Mouse (Mus musculus) kidney, embryonic 15.5 days (tissue): ENCODE results near the gene Atg14. TPM values are rescaled to one million over a fixed set of nuclear protein-coding genes. Genes with fewer than 3 reads are reported as not detected.
"Not testable (repeated sequence)": the region's sequence is repeated elsewhere in the genome, so short reads cannot be mapped to it uniquely, and the experiment has no call there.

Experiments used
- ATAC-seq: fragments of 200-750 bp; cut with Nextera tagmentation; replicated peaks from 2 replicates; pipeline ENCODE4 v1.8.0; 2017; ENCODE audit warnings: moderate TSS enrichment; ENCODE audit not compliant: low FRiP score
- H3K27ac ChIP-seq: fragments of 300-500 bp; sonication (generic); 2 replicates; pipeline ENCODE4 v1.5.1; 2015; ENCODE audit warnings: mild to moderate bottlenecking, inconsistent platforms
- H3K27me3 ChIP-seq: fragments of 300-500 bp; sonication (generic); 2 replicates; pipeline ENCODE4 v1.6.1; 2015; ENCODE audit warnings: inconsistent platforms
- H3K36me3 ChIP-seq: fragments of 300-500 bp; sonication (generic); 2 replicates; pipeline ENCODE4 v1.6.1; 2015; ENCODE audit warnings: inconsistent platforms
- H3K4me1 ChIP-seq: fragments of 300-500 bp; sonication (generic); 2 replicates; pipeline ENCODE4 v1.6.1; 2015; ENCODE audit warnings: inconsistent platforms
- H3K4me2 ChIP-seq: fragments of 300-500 bp; sonication (generic); 2 replicates; pipeline ENCODE4 v1.6.1; 2015; ENCODE audit warnings: moderate library complexity, mild to moderate bottlenecking, inconsistent platforms
- H3K4me3 ChIP-seq: fragments of 300-500 bp; sonication (generic); replicated peaks from 2 replicates; pipeline ENCODE4 v1.5.1; 2015; ENCODE audit warnings: mild to moderate bottlenecking, inconsistent platforms
- H3K9ac ChIP-seq: fragments of 300-500 bp; sonication (generic); 2 replicates; pipeline ENCODE4 v1.6.1; 2015; ENCODE audit warnings: mild to moderate bottlenecking, inconsistent platforms
- H3K9me3 ChIP-seq: fragments of 300-500 bp; sonication (generic); replicated peaks from 2 replicates; pipeline ENCODE4 v1.6.1; 2016; ENCODE audit warnings: inconsistent platforms
- WGBS: fragments of 180-500 bp; shearing (Covaris S2); methylation state at CpG from one replicate; pipeline ENCODE4 v1.1.7; 2015; ENCODE audit warnings: mixed read lengths; 5-methylcytosine and 5-hydroxymethylcytosine counted together
- polyA plus RNA-seq: library from polyadenylated mRNA; unstranded; fragments of >200 nt; fragmentation: Nextera tagmentation; extraction: Ambion mirVana; gene quantifications from 2 replicates; pipeline ENCODE4 v1.2.1, GENCODE M21; 2015

Gene Atg14
- 15.9 and 17.5 TPM in 2 replicates for polyA plus RNA-seq

DNA sequence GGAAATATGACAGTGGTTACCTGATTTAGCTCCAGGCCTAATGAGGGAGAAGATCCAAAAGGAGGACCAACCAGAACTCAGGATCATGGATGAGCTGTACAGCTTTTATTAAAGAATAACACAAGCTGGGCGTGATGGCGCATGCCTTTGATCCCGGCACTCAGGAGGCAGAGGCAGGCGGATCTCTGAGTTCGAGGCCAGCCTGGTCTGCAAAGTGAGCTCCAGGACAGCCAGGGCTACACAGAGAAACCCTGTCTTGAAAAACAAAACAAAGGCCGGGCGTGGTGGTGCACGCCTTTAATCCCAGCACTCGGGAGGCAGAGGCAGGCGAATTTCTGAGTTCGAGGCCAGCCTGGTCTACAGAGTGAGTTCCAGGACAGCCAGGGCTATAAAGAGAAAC, at the start of gene Atg14:
Gene Atg14 (minus strand): TSS at position 101 of the 400 bp plus-strand sequence.
- WGBS = 94% methylated on average over 11 of the region's 11 CpGs
- not testable (repeated sequence) for H3K27ac ChIP-seq, H3K9me3 ChIP-seq, H3K4me3 ChIP-seq, H3K4me1 ChIP-seq, H3K4me2 ChIP-seq, H3K27me3 ChIP-seq, H3K9ac ChIP-seq, ATAC-seq, H3K36me3 ChIP-seq

DNA sequence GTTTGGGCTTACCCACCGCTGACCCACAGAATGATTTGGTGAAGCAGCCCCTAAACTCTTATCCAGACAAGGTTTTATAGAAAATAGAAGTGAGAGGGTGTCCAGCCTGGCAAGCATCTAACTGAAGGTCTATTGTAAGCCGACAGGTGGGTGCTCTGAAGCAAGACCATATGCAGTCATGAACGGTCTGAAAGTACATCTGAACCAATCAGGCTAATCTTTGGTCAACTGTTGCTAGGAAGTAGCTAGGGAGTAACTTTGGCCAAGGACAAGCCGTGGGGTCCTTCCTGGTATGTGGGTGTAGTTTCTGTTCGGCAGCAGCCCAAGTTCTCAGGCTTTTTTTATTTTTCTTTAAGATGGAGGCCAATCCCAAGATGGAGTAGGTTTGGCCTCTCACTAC, 48.4 kb upstream of the Atg14 start:
- H3K27me3 ChIP-seq = no peaks in the 10 kb centered on the region
- no peaks in the 10 kb centered on the region for H3K36me3 ChIP-seq
- no peak overlapping the region for H3K9ac ChIP-seq
- 63% methylated on average over 5 of the region's 5 CpGs for WGBS
- H3K4me2 ChIP-seq = no peak overlapping the region
- H3K9me3 ChIP-seq = no peaks in the 10 kb centered on the region
- H3K4me1 ChIP-seq = no peaks in the 10 kb centered on the region
- H3K4me3 ChIP-seq = no peak overlapping the region
- no peak overlapping the region for H3K27ac ChIP-seq
- ATAC-seq = no peak

DNA sequence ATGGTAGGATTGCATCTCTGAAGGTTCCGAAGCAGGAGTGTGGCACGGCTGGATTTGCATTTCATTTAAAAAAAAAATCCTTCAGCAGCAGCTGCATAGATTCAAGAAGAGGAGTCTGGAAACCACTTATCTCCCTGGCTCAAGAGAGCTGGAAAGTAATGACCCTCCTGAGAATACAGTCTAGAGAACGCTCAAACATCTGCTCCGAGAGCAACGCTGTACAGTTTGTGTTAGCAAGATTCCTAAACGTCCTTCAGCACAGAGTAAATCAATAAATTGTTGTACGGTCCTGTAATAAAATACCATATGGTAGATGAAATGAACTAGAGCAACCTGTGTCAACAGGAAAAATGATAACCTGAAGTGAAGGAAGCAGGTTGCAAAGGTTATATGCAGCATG, 42.8 kb upstream of the Atg14 start:
- H3K36me3 ChIP-seq = no peaks in the 10 kb centered on the region
- no peak overlapping the region for H3K9ac ChIP-seq
- no peak overlapping the region for H3K4me3 ChIP-seq
- no peak overlapping the region for H3K4me2 ChIP-seq
- WGBS = 67% methylated on average over 7 of the region's 7 CpGs
- no peaks in the 10 kb centered on the region for H3K4me1 ChIP-seq
- H3K27ac ChIP-seq = no peak overlapping the region
- H3K27me3 ChIP-seq = no peaks in the 10 kb centered on the region
- no peak for ATAC-seq
- no peaks in the 10 kb centered on the region for H3K9me3 ChIP-seq

DNA sequence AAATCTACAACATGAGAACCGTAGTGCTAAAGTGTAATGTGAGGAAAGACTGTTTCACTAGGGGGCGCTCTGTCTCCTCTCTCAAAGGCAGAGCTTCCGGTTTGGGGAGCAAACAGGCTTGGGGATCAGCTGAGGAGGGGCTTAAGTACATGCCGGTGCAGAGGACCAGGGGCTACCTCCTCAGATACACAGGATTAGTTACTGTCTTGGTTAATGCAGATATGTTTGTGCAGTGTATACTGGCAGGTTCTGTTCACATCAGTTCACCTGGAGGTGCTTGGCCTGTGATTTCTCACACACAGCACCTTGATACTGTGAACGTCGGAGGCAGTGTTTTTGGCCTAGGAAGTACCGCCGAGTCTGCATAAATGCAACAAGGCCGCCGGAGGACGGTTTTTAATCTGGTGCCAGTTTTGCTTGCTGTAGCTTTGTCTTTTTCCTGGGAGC, 27.5 kb upstream of the Atg14 start:
- 0 out of 2 replicates have a peak overlapping the region, but pooled peaks have one; percentile 16 for H3K4me3 ChIP-seq
- ATAC-seq = peak; percentile 25; the same call in 1 of the 2 replicates
- H3K36me3 ChIP-seq = no peaks in the 10 kb centered on the region
- no peaks in the 10 kb centered on the region for H3K27me3 ChIP-seq
- H3K9ac ChIP-seq = no peak overlapping the region
- no peaks in the 10 kb centered on the region for H3K9me3 ChIP-seq
- 0 out of 2 replicates have a peak, but pooled peaks cover 2% of the 10 kb centered on the region for H3K4me1 ChIP-seq
- H3K4me2 ChIP-seq = peak overlapping the region; percentile 51
- 39% methylated on average over 11 of the region's 11 CpGs for WGBS
- H3K27ac ChIP-seq = no peak overlapping the region

DNA sequence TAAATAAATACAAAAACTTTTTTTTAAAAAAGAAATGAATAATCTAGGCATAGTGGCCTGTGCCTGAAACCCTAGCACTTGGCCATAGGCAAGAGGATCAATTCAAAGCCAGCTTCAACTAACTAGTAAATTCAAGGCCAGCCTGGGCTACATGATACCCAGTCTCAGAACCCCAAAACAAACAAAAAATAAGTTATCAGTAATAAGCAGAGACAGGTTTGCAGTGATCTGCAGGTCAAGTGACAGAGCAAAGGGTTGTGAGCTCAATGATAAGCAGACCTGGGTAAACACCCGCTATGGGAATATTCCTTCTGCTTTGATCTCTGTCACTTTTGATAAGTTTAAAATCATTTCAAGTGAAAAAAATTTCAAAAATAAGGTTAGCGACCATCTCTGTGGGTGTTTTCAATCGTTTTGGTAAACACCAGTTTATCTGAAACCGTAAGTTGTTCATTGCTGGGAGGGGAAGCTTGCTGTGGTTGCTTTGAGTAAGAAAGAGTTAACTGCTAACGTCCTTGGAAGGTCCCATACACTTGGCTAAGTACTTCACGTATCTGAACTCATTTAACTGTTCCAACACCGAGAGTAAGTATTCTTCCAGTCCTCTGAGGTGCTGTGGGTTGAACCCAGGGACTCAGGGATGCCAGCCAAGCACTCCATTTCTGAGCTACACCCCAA, 24.1 kb upstream of the Atg14 start:
- H3K9me3 ChIP-seq = no peaks in the 10 kb centered on the region
- no peak overlapping the region for H3K9ac ChIP-seq
- WGBS = 51% methylated on average over 7 of the region's 7 CpGs
- H3K27me3 ChIP-seq = no peaks in the 10 kb centered on the region
- no peak for ATAC-seq
- no peaks in the 10 kb centered on the region for H3K36me3 ChIP-seq
- H3K4me1 ChIP-seq = 0 out of 2 replicates have a peak, but pooled peaks cover 2% of the 10 kb centered on the region
- H3K4me3 ChIP-seq = no peak overlapping the region
- H3K27ac ChIP-seq = no peak overlapping the region
- no peak overlapping the region for H3K4me2 ChIP-seq

DNA sequence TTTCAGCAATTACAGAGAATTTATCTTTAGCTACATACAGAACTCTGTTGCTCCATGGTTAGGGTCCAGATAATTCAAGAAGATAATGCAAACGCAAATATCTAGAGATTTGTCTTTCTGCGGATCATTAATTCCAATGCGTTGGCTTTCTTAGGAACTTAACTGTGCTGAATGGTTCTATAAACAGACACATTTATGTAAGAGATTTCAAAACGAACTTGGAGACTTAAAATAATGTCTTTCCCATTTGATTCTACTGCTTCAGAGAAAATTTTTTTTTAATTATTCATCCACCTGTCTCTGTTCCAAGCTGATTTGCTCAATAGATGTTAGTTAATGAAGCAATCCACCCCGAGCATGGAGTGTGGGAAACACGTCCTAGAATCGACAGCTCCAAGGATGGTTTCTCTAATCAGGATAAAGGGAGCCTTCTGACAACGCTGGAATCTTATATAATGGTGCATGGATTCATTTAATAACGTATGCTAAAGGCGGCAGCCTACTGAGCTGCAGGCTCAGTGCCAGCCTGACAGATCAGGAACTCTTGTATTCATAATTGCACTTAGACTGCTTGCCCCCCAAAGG, 20.0 kb upstream of the Atg14 start:
- Histone ChIP-seq H3K36me3 (no peaks in the 10 kb centered on the region), H3K4me2 (no peak overlapping the region), H3K27ac (no peak overlapping the region), H3K4me3 (no peak overlapping the region), H3K4me1 (no peaks in the 10 kb centered on the region), H3K9ac (no peak overlapping the region), H3K9me3 (no peaks in the 10 kb centered on the region), H3K27me3 (no peaks in the 10 kb centered on the region)
- ATAC-seq = no peak
- WGBS = 74% methylated on average over 10 of the region's 10 CpGs

GRCm38 (mm10) chr14:47589444-47589843, 19.0 kb upstream of the Atg14 start:
- no peak overlapping the region for H3K27ac ChIP-seq
- no peak for ATAC-seq
- H3K27me3 ChIP-seq = no peaks in the 10 kb centered on the region
- H3K4me2 ChIP-seq = no peak overlapping the region
- no peaks in the 10 kb centered on the region for H3K9me3 ChIP-seq
- H3K9ac ChIP-seq = no peak overlapping the region
- 74% methylated on average over 1 of the region's 1 CpGs for WGBS
- no peak overlapping the region for H3K4me3 ChIP-seq
- no peaks in the 10 kb centered on the region for H3K4me1 ChIP-seq
- no peaks in the 10 kb centered on the region for H3K36me3 ChIP-seq

- H3K27ac ChIP-seq = no peak overlapping the region
- H3K36me3 ChIP-seq = no peaks in the 10 kb centered on the region
- H3K4me2 ChIP-seq = no peak overlapping the region
- no peak overlapping the region for H3K4me3 ChIP-seq
- ATAC-seq = no peak
- no peaks in the 10 kb centered on the region for H3K4me1 ChIP-seq
- H3K27me3 ChIP-seq = no peaks in the 10 kb centered on the region
- no peak overlapping the region for H3K9ac ChIP-seq
- no peaks in the 10 kb centered on the region for H3K9me3 ChIP-seq
Observed at GRCm38 (mm10) chr14:47584346-47584745, 13.9 kb upstream of the Atg14 start.

GRCm38 (mm10) chr14:47581681-47582080, 11.2 kb upstream of the Atg14 start:
- no peaks in the 10 kb centered on the region for H3K9me3 ChIP-seq
- 52% methylated on average over 2 of the region's 2 CpGs for WGBS
- no peak overlapping the region for H3K27ac ChIP-seq

DNA sequence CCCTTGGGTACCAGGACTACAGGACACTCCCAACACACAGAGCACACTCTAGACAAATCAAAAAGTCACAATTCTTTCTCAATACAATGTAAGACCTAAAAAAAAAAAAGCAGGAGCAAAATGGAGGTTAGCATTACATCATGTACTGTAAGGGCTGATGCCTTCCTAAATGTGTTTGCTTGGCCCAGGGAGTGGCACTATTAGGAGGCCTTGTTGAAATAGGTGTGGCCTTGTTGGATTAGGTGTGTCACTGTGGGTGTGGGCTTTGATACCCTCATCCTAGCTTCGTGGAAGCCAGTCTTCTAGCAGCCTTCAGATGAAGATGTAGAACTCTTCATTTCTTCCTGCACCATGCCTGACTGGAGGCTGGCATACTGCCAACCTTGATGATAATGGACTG, 10.8 kb upstream of the Atg14 start:
- H3K4me2 ChIP-seq = no peak overlapping the region
- no peaks in the 10 kb centered on the region for H3K36me3 ChIP-seq
- no peak overlapping the region for H3K9ac ChIP-seq
- H3K27me3 ChIP-seq = no peaks in the 10 kb centered on the region
- ATAC-seq = no peak
- H3K4me1 ChIP-seq = no peaks in the 10 kb centered on the region
- H3K4me3 ChIP-seq = no peak overlapping the region
- no peaks in the 10 kb centered on the region for H3K9me3 ChIP-seq
- H3K27ac ChIP-seq = no peak overlapping the region
- WGBS = 58% methylated on average over 1 of the region's 1 CpGs

More at GRCm38 (mm10) chr14:47581681-47582080, 11.2 kb upstream of the Atg14 start:
- H3K9ac ChIP-seq = no peak overlapping the region
- H3K4me3 ChIP-seq = no peak overlapping the region
- H3K4me2 ChIP-seq = no peak overlapping the region
- H3K4me1 ChIP-seq = no peaks in the 10 kb centered on the region
- H3K36me3 ChIP-seq = no peaks in the 10 kb centered on the region
- no peaks in the 10 kb centered on the region for H3K27me3 ChIP-seq
- ATAC-seq = no peak

GRCm38 (mm10) chr14:47578086-47578485, 7.6 kb upstream of the Atg14 start:
- Histone ChIP-seq H3K4me3 (no peak overlapping the region), H3K9ac (no peak overlapping the region), H3K27ac (no peak overlapping the region), H3K4me1 (no peaks in the 10 kb centered on the region), H3K27me3 (no peaks in the 10 kb centered on the region), H3K9me3 (no peaks in the 10 kb centered on the region), H3K4me2 (no peak overlapping the region), H3K36me3 (no peaks in the 10 kb centered on the region)
- no peak for ATAC-seq
- 90% methylated on average over 2 of the region's 2 CpGs for WGBS

- WGBS = 61% methylated on average over 4 of the region's 4 CpGs
- ATAC-seq = no peak
- H3K9ac ChIP-seq = no peak overlapping the region
- no peaks in the 10 kb centered on the region for H3K36me3 ChIP-seq
- H3K4me3 ChIP-seq = no peak overlapping the region
- no peaks in the 10 kb centered on the region for H3K4me1 ChIP-seq
- H3K27me3 ChIP-seq = no peaks in the 10 kb centered on the region
- H3K9me3 ChIP-seq = no peaks in the 10 kb centered on the region
- H3K4me2 ChIP-seq = no peak overlapping the region
- H3K27ac ChIP-seq = no peak overlapping the region
Observed at GRCm38 (mm10) chr14:47576687-47577086, 6.2 kb upstream of the Atg14 start.
